Mouse (Mus musculus) embryonic facial prominence, embryonic 11.5 days (tissue): ENCODE measurements around the gene Mrpl54. TPM values are rescaled to one million over a fixed set of nuclear protein-coding genes. Genes with fewer than 3 reads are reported as not detected.
"Not testable (repeated sequence)": the region's sequence is repeated elsewhere in the genome, so short reads cannot be mapped to it uniquely, and the experiment has no call there.

ENCODE experiments used
- ATAC-seq: fragments of 200-750 bp; cut with Nextera tagmentation; replicated peaks from 2 replicates; pipeline ENCODE4 v1.8.0; 2017; ENCODE audit warnings: low read depth; ENCODE audit not compliant: insufficient number of reproducible peaks, low FRiP score, low TSS enrichment
- DNase-seq: peaks from one replicate; pipeline ENCODE4 v3.0.0-alpha.2; 2015; ENCODE audit warnings: low spot score
- H3K27ac ChIP-seq: fragments of 300-500 bp; sonication (generic); replicated peaks from 2 replicates; pipeline ENCODE4 v1.5.1; 2014; ENCODE audit warnings: mild to moderate bottlenecking, low read depth, low read length, control low read depth
- H3K27me3 ChIP-seq: fragments of 300-500 bp; sonication (generic); 2 replicates; pipeline ENCODE4 v1.6.1; 2014; ENCODE audit warnings: mild to moderate bottlenecking, low read length, moderate library complexity, mixed read lengths; ENCODE audit not compliant: control insufficient read depth, insufficient read depth
- H3K36me3 ChIP-seq: fragments of 300-500 bp; sonication (generic); replicated peaks from 2 replicates; pipeline ENCODE4 v1.6.1; 2014; ENCODE audit warnings: low read depth, mild to moderate bottlenecking, low read length, moderate library complexity, mixed read lengths; ENCODE audit not compliant: control insufficient read depth, insufficient read depth
- H3K4me1 ChIP-seq: fragments of 300-500 bp; sonication (generic); 2 replicates; pipeline ENCODE4 v1.6.1; 2014; ENCODE audit warnings: low read length, mixed read lengths; ENCODE audit not compliant: control insufficient read depth, insufficient read depth
- H3K4me2 ChIP-seq: fragments of 300-500 bp; sonication (generic); 2 replicates; pipeline ENCODE4 v1.6.1; 2014; ENCODE audit warnings: low read depth, mild to moderate bottlenecking, control low read depth, low read length, moderate library complexity
- H3K4me3 ChIP-seq: fragments of 300-500 bp; sonication (generic); 2 replicates; pipeline ENCODE4 v1.5.1; 2014; ENCODE audit warnings: low read depth, low read length, control low read depth
- H3K9ac ChIP-seq: fragments of 300-500 bp; sonication (generic); replicated peaks from 2 replicates; pipeline ENCODE4 v1.6.1; 2014; ENCODE audit warnings: mild to moderate bottlenecking, control low read depth, low read length
- H3K9me3 ChIP-seq: fragments of 300-500 bp; sonication (generic); replicated peaks from 2 replicates; pipeline ENCODE4 v1.6.1; 2016; ENCODE audit warnings: mild to moderate bottlenecking, low read length, inconsistent platforms, mixed read lengths; ENCODE audit not compliant: control insufficient read depth
- WGBS: fragments of 180-500 bp; shearing (Covaris S2); extraction: QIAGEN DNeasy Blood & Tissue Kit; methylation state at CpG from one replicate; pipeline ENCODE4 v1.1.7; 2014; 5-methylcytosine and 5-hydroxymethylcytosine counted together
- polyA plus RNA-seq: library from polyadenylated mRNA; unstranded; fragments of >200 nt; fragmentation: Nextera tagmentation; extraction: Ambion mirVana; gene quantifications from 2 replicates; pipeline ENCODE4 v1.2.1, GENCODE M21; 2014

Mrpl54 gene
- polyA plus RNA-seq, 1 experiment from 2014 or later = 203 TPM

GRCm38 (mm10) chr10:81229735-81230437, 36.8 kb downstream of the Mrpl54 start:
- DNase-seq = no peak
- no peak for ATAC-seq
- no peaks in the 10 kb centered on the region for H3K9me3 ChIP-seq
- peaks cover 3% of the 10 kb centered on the region for H3K4me1 ChIP-seq
- H3K4me3 ChIP-seq = peak overlapping the region; percentile 25
- peak overlapping the region; percentile 41 for H3K9ac ChIP-seq
- peak overlapping the region; percentile 40 for H3K4me2 ChIP-seq
- no peaks in the 10 kb centered on the region for H3K36me3 ChIP-seq
- H3K27ac ChIP-seq = no peak overlapping the region
- peaks cover 21% of the 10 kb centered on the region for H3K27me3 ChIP-seq
- WGBS = 15% methylated on average over 20 of the region's 20 CpGs

- H3K4me2 ChIP-seq, H3K9ac ChIP-seq, H3K4me1 ChIP-seq, H3K36me3 ChIP-seq, H3K9me3 ChIP-seq, H3K27ac ChIP-seq, H3K4me3 ChIP-seq, DNase-seq, H3K27me3 ChIP-seq, ATAC-seq: not testable (repeated sequence)
- 60% methylated on average over 2 of the region's 2 CpGs for WGBS
These were observed 43.0 kb downstream of the Mrpl54 start for GRCm38 (mm10) chr10:81223731-81224130.

DNA sequence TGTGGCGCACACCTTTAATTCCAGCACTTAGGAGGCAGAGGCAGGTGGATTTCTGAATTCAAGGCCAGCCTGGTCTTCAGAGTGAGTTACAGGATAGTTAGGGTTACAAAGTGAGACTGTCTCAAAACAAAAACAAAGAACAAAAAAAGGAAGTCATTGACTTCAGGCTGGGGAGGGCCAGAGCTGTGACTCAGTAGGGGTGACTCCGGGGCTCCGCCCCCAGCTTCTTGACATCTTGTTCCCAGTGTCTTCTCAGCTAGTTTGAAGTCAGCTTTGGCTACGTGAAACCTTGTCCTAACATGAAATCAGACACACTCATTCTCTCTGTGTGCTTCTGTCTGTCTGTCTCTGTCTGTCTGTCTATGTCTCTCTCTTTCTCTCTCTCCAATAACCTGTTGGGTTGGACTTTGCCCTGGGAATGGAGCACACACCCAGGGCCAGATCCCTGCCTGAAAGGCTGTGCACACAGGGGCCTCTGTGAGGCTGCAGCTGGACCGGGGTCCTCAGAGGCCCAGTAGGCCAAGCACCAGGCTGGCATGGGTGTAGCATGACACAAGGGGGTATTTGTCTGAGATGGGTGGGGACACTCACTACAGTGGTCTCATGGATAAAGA, 45.2 kb downstream of the Mrpl54 start:
- no peaks in the 10 kb centered on the region for H3K4me1 ChIP-seq
- WGBS = 87% methylated on average over 5 of the region's 5 CpGs
- H3K9ac ChIP-seq = no peak overlapping the region
- ATAC-seq (no peak), DNase-seq (no peak)
- no peaks in the 10 kb centered on the region for H3K9me3 ChIP-seq
- H3K27ac ChIP-seq = no peak overlapping the region
- H3K36me3 ChIP-seq = no peaks in the 10 kb centered on the region; the same call in 1 of the 2 replicates
- H3K27me3 ChIP-seq = no peaks in the 10 kb centered on the region
- H3K4me2 ChIP-seq = no peak overlapping the region
- no peak overlapping the region for H3K4me3 ChIP-seq

GRCm38 (mm10) chr10:81217964-81218363, 48.8 kb downstream of the Mrpl54 start:
- Histone ChIP-seq H3K27ac (no peak overlapping the region), H3K4me2 (no peak overlapping the region), H3K9me3 (no peaks in the 10 kb centered on the region), H3K9ac (no peak overlapping the region), H3K36me3 (no peaks in the 10 kb centered on the region; the same call in 1 of the 2 replicates), H3K27me3 (no peaks in the 10 kb centered on the region), H3K4me1 (no peaks in the 10 kb centered on the region), H3K4me3 (no peak overlapping the region)
- ATAC-seq = no peak
- peak; percentile 63 for DNase-seq
- WGBS = 38% methylated on average over 7 of the region's 7 CpGs

GRCm38 (mm10) chr10:81217267-81217666, 49.5 kb downstream of the Mrpl54 start:
- not testable (repeated sequence) for ATAC-seq, H3K9me3 ChIP-seq, H3K4me1 ChIP-seq, H3K9ac ChIP-seq, H3K27ac ChIP-seq, H3K4me2 ChIP-seq, H3K27me3 ChIP-seq, H3K4me3 ChIP-seq, H3K36me3 ChIP-seq
- WGBS = 28% methylated on average over 1 of the region's 1 CpGs
- peak; percentile 39 for DNase-seq

DNA sequence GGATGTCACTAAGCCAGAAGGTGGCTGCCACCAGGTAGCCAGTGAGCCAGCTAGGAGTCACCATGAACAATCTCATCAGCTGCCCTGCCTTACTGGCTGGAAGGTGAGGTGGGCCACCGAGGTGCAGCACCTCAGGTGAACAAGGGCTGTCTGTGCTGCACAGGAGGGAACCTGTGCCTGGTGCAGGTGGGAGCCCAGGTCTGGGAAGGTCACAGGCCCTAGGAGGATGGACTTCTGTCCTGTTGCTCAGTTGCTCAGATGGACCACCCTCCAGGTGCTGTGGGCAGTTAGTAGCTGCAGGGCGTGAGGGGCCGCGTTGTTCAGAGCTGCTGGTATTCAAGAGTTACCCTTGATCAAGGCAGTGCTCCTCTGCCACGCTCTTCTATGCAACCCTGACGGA, 49.9 kb downstream of the Mrpl54 start:
- Histone ChIP-seq H3K4me3 (no peak overlapping the region), H3K9ac (no peak overlapping the region), H3K9me3 (no peaks in the 10 kb centered on the region), H3K4me1 (no peaks in the 10 kb centered on the region), H3K27ac (no peak overlapping the region), H3K27me3 (no peaks in the 10 kb centered on the region), H3K4me2 (no peak overlapping the region), H3K36me3 (no peaks in the 10 kb centered on the region; the same call in 1 of the 2 replicates)
- 86% methylated on average over 6 of the region's 6 CpGs for WGBS
- no peak for ATAC-seq
- no peak for DNase-seq

DNA sequence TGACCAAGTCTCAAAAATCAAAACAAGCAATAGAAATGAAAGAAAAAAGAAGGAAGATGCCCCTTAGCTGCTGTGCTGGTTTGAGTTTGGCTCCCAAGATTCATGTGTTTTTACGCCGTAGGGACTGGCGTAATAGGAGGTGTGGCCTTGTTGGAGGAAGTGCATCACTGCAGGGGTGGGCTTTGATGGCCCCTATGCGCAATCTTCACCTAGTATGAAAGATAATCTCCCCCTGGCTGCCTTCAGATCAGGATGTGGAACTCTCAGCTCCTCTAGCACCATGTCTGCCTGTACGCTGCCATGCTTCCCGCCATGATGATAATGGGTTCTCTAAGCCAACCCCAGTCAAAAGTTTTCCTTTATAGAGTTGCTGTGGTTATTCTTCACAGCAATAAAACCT, 50.5 kb downstream of the Mrpl54 start:
- H3K27ac ChIP-seq = no peak overlapping the region
- no peak overlapping the region for H3K9ac ChIP-seq
- no peak overlapping the region for H3K4me3 ChIP-seq
- no peaks in the 10 kb centered on the region for H3K9me3 ChIP-seq
- WGBS = 89% methylated on average over 6 of the region's 6 CpGs
- H3K4me1 ChIP-seq = no peaks in the 10 kb centered on the region
- DNase-seq (no peak), ATAC-seq (no peak)
- H3K36me3 ChIP-seq = no peaks in the 10 kb centered on the region; the same call in 1 of the 2 replicates
- H3K27me3 ChIP-seq = no peaks in the 10 kb centered on the region
- no peak overlapping the region for H3K4me2 ChIP-seq
